Mouse (Mus musculus): ENCODE data around the gene Aire. TPM values are rescaled to one million over a fixed set of nuclear protein-coding genes. Genes with fewer than 3 reads are reported as not detected.
A peak's percentile ranks its signal among the peaks of the same experiment; 100 is the strongest.
"Not testable (repeated sequence)": the region's sequence is repeated elsewhere in the genome, so short reads cannot be mapped to it uniquely, and the experiment has no call there.

Gene Aire
- polyA plus RNA-seq, 1 experiment from 2014 or later: 1.7 TPM

DNA sequence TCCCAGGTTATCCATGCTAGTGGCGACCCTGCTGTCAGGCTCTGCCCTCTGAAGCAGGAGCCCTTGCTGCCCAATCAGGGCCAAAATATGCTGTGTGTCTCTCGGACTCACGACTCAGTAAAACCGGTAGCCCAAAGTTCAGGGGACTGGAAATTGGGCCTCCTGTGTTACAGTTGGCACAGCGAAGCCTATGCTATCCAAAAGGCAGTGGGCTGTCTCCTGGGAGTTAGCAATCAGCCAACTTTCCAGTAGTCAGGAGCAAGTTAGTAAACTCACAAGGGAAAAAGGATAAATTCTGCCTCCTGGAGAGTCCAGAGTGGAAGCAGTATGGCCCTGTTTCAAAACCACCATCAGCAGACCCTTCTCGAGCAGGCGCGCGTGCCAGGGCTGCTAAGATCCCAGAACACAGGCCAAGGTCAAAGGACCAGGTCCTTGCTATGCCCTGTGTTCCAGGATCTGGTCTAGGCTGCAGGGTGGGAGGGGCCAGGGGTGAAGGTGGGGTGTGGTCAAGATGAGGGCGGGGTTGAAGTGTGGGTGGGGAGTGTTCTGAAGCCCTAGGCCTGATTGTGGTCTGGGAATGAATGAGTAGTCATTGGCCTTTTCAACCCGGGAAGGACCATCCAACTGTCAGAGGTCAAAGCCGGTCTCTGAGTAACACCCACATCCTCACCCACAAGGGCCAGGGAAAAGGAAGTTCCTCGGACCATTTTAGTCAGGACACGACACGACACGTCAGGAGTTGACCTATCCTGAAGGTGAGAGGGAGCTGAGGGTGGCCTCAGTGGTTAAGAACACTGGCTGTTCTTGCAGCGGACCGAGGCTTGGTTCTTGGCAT, 30.5 kb downstream of the Aire start:
- H3K4me2 ChIP-seq (replicated peaks; ENCODE audit: low read depth, low read length): no peak overlapping the region
- 92% methylated on average over 18 of the region's 18 CpGs for WGBS

GRCm38 (mm10) chr10:78011116-78011515, 32.3 kb downstream of the Aire start:
- not testable (repeated sequence) for H3K4me2 ChIP-seq (replicated peaks; ENCODE audit: low read depth, low read length); ATAC-seq (ENCODE audit: low FRiP score, low TSS enrichment); H3K9me3 ChIP-seq (ENCODE audit: low read length); H3K36me3 ChIP-seq (ENCODE audit: insufficient read depth, low read length); H3K27me3 ChIP-seq (ENCODE audit: insufficient read depth, low read length); H3K4me3 ChIP-seq (ENCODE audit: low read length); H3K27ac ChIP-seq (ENCODE audit: low read length); H3K9ac ChIP-seq (replicated peaks; ENCODE audit: low read length)
- peaks cover 31% of the 10 kb centered on the region for H3K4me1 ChIP-seq (ENCODE audit: insufficient read depth, low read length)
- WGBS: 90% methylated on average over 5 of the region's 5 CpGs

More for the DNA sequence above, 30.5 kb downstream of the Aire start:
- H3K9ac ChIP-seq (replicated peaks; ENCODE audit: low read length): no peak overlapping the region
- H3K4me3 ChIP-seq (ENCODE audit: low read length): no peak overlapping the region
- no peaks in the 10 kb centered on the region for H3K27me3 ChIP-seq (ENCODE audit: insufficient read depth, low read length)
- no peaks in the 10 kb centered on the region for H3K9me3 ChIP-seq (ENCODE audit: low read length)
- no peak for ATAC-seq (ENCODE audit: low FRiP score, low TSS enrichment)
- H3K27ac ChIP-seq (ENCODE audit: low read length): no peak overlapping the region
- peaks cover 14% of the 10 kb centered on the region for H3K4me1 ChIP-seq (ENCODE audit: insufficient read depth, low read length)
- no peaks in the 10 kb centered on the region for H3K36me3 ChIP-seq (ENCODE audit: insufficient read depth, low read length)

GRCm38 (mm10) chr10:78010335-78010734, 33.1 kb downstream of the Aire start:
- Histone ChIP-seq H3K9me3 (ENCODE audit: low read length) (no peaks in the 10 kb centered on the region), H3K27me3 (ENCODE audit: insufficient read depth, low read length) (no peaks in the 10 kb centered on the region), H3K27ac (ENCODE audit: low read length) (no peak overlapping the region), H3K4me1 (ENCODE audit: insufficient read depth, low read length) (peaks cover 37% of the 10 kb centered on the region), H3K36me3 (ENCODE audit: insufficient read depth, low read length) (no peaks in the 10 kb centered on the region), H3K4me2 (replicated peaks; ENCODE audit: low read depth, low read length) (peak overlapping the region; percentile 64), H3K9ac (replicated peaks; ENCODE audit: low read length) (peak overlapping the region; percentile 3; the same call in 1 of the 2 replicates), H3K4me3 (ENCODE audit: low read length) (0 out of 2 replicates have a peak overlapping the region, but pooled peaks have one; percentile 10)
- WGBS: 17% methylated on average over 10 of the region's 10 CpGs
- ATAC-seq (ENCODE audit: low FRiP score, low TSS enrichment): no peak

GRCm38 (mm10) chr10:78009945-78010293, 33.5 kb downstream of the Aire start, which contains the start of gene Pfkl:
TSS of gene Pfkl (minus strand) at chr10:78010083.
- Histone ChIP-seq H3K27me3 (ENCODE audit: insufficient read depth, low read length) (no peaks in the 10 kb centered on the region), H3K4me3 (ENCODE audit: low read length) (peak within 1 kb of the TSS; percentile 72), H3K9me3 (ENCODE audit: low read length) (no peaks in the 10 kb centered on the region), H3K4me1 (ENCODE audit: insufficient read depth, low read length) (peaks cover 37% of the 10 kb centered on the region), H3K27ac (ENCODE audit: low read length) (peak within 1 kb of the TSS; percentile 98), H3K9ac (replicated peaks; ENCODE audit: low read length) (peak within 1 kb of the TSS; percentile 81), H3K36me3 (ENCODE audit: insufficient read depth, low read length) (no peaks in the 10 kb centered on the region), H3K4me2 (replicated peaks; ENCODE audit: low read depth, low read length) (peak within 1 kb of the TSS; percentile 64)
- WGBS: under 1% methylated on average over 9 of the region's 9 CpGs
- no peak for ATAC-seq (ENCODE audit: low FRiP score, low TSS enrichment)

- Histone ChIP-seq H3K27me3 (ENCODE audit: insufficient read depth, low read length) (no peaks in the 10 kb centered on the region), H3K9me3 (ENCODE audit: low read length) (no peaks in the 10 kb centered on the region), H3K4me1 (ENCODE audit: insufficient read depth, low read length) (peaks cover 37% of the 10 kb centered on the region), H3K4me3 (ENCODE audit: low read length) (peak overlapping the region; percentile 72), H3K4me2 (replicated peaks; ENCODE audit: low read depth, low read length) (peak overlapping the region; percentile 64), H3K27ac (ENCODE audit: low read length) (peak overlapping the region; percentile 98), H3K36me3 (ENCODE audit: insufficient read depth, low read length) (peaks cover 4% of the 10 kb centered on the region; the same call in 1 of the 2 replicates), H3K9ac (replicated peaks; ENCODE audit: low read length) (peak overlapping the region; percentile 81)
- ATAC-seq (ENCODE audit: low FRiP score, low TSS enrichment): peak; percentile 96
- WGBS: under 1% methylated on average over 59 of the region's 59 CpGs
Measured at GRCm38 (mm10) chr10:78009184-78009944, 34.0 kb downstream of the Aire start.

DNA sequence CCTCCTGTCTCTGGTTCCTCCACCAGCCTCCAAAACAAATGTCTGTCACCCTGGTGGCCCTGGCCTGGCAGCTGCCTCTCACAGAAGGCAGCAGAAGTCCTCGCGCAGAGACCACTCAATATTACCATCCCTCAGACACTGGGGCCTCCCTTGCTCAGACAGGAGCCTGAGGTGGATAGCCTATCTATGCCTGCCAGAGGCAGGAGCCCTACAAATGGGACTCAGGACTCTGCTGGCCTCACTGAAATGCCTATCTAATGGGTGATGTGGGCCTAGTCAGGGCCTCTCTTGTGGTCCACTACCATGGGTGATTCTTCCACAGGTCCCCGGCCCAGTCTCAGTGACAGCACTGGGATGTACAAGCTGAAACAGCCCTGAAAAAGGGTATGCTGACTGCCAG, 35.2 kb downstream of the Aire start:
- ATAC-seq (ENCODE audit: low FRiP score, low TSS enrichment): no peak
- no peaks in the 10 kb centered on the region for H3K27me3 ChIP-seq (ENCODE audit: insufficient read depth, low read length)
- no peaks in the 10 kb centered on the region for H3K9me3 ChIP-seq (ENCODE audit: low read length)
- H3K36me3 ChIP-seq (ENCODE audit: insufficient read depth, low read length): peaks cover 4% of the 10 kb centered on the region; the same call in 1 of the 2 replicates
- 66% methylated on average over 3 of the region's 3 CpGs for WGBS
- H3K9ac ChIP-seq (replicated peaks; ENCODE audit: low read length): peak overlapping the region; percentile 81
- H3K4me2 ChIP-seq (replicated peaks; ENCODE audit: low read depth, low read length): peak overlapping the region; percentile 64
- peaks cover 37% of the 10 kb centered on the region for H3K4me1 ChIP-seq (ENCODE audit: insufficient read depth, low read length)
- no peak overlapping the region for H3K27ac ChIP-seq (ENCODE audit: low read length)
- H3K4me3 ChIP-seq (ENCODE audit: low read length): peak overlapping the region; percentile 72

GRCm38 (mm10) chr10:78007203-78007602, 36.2 kb downstream of the Aire start:
- ATAC-seq (ENCODE audit: low FRiP score, low TSS enrichment): no peak
- 18% methylated on average over 7 of the region's 7 CpGs for WGBS
- H3K4me2 ChIP-seq (replicated peaks; ENCODE audit: low read depth, low read length): peak overlapping the region; percentile 64; the same call in 1 of the 2 replicates
- H3K27me3 ChIP-seq (ENCODE audit: insufficient read depth, low read length): no peaks in the 10 kb centered on the region
- H3K9me3 ChIP-seq (ENCODE audit: low read length): no peaks in the 10 kb centered on the region
- H3K9ac ChIP-seq (replicated peaks; ENCODE audit: low read length): no peak overlapping the region; the same call in 1 of the 2 replicates
- peaks cover 37% of the 10 kb centered on the region for H3K4me1 ChIP-seq (ENCODE audit: insufficient read depth, low read length)
- no peak overlapping the region for H3K4me3 ChIP-seq (ENCODE audit: low read length)
- H3K27ac ChIP-seq (ENCODE audit: low read length): no peak overlapping the region
- peaks cover 10% of the 10 kb centered on the region; the same call in 1 of the 2 replicates for H3K36me3 ChIP-seq (ENCODE audit: insufficient read depth, low read length)

DNA sequence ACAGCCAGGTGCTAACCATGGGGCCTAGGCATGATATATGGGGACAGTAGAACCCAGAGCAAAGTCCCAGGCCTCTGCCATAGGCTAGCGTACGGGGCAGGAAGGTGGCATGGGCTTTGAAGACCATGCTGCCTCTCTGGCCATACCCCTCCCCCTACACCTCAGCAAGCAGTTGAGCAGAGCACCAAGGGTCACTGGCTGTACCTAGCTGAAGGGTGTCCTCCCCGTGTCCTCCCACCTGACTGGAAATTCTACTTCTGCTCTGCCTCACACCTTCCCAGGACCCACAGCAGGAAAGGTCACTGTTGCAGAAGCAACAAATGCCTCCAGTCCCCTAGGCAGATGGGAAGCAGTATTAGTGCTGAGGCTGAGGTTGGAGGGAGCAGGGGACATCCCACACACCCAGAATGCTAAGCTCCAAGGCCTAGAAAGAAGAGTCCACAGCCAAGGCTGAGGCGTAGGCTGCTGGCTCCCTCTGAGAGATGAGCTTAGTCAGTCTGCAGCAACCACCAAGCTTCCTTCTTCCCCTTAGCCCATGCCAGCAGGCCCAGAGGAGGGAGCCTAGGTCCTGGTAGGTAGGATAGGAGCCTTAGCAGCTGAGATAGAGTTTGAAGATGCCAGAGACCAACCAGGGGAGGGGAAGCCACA, 37.5 kb downstream of the Aire start:
- 0 out of 2 replicates have a peak overlapping the region, but pooled peaks have one; percentile 10 for H3K4me2 ChIP-seq (replicated peaks; ENCODE audit: low read depth, low read length)
- peaks cover 22% of the 10 kb centered on the region for H3K36me3 ChIP-seq (ENCODE audit: insufficient read depth, low read length)
- no peak overlapping the region for H3K4me3 ChIP-seq (ENCODE audit: low read length)
- WGBS: 67% methylated on average over 4 of the region's 4 CpGs
- no peaks in the 10 kb centered on the region for H3K27me3 ChIP-seq (ENCODE audit: insufficient read depth, low read length)
- H3K9me3 ChIP-seq (ENCODE audit: low read length): no peaks in the 10 kb centered on the region
- ATAC-seq (ENCODE audit: low FRiP score, low TSS enrichment): no peak
- H3K4me1 ChIP-seq (ENCODE audit: insufficient read depth, low read length): peaks cover 37% of the 10 kb centered on the region
- no peak overlapping the region for H3K27ac ChIP-seq (ENCODE audit: low read length)
- 0 out of 2 replicates have a peak overlapping the region, but pooled peaks have one; percentile 8 for H3K9ac ChIP-seq (replicated peaks; ENCODE audit: low read length)

DNA sequence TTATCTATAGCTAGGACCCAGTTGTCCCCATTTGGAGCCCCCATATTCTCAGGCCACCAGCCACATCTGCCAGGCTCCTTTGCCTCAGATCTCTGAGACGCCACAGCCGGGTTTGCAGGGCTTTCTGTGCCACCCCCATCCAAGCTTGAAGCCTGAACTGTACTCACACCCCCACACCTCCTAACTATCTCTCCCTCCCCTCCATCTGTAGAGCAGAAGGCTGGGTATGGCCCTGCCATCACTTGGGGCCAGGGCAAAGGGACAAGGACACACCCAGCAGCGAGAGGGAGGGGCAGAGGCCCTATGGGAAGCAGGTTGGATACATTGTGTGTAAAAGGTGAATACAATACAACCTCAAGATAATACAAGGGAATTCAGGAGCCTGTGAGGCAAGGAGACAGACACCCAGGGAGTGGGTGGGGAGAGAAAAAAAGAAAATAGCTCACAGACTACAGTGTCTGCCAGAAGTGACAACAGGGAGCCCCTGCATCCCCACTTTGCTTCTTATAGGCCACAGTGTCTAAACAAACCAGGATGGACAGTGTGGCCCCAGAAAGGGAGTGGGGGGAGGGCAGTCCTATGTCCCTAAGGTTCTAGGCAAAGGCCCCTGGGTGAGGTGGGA, 38.8 kb downstream of the Aire start:
- Histone ChIP-seq H3K27ac (ENCODE audit: low read length) (no peak overlapping the region), H3K27me3 (ENCODE audit: insufficient read depth, low read length) (no peaks in the 10 kb centered on the region), H3K9me3 (ENCODE audit: low read length) (no peaks in the 10 kb centered on the region), H3K36me3 (ENCODE audit: insufficient read depth, low read length) (peaks cover 35% of the 10 kb centered on the region), H3K9ac (replicated peaks; ENCODE audit: low read length) (no peak overlapping the region), H3K4me1 (ENCODE audit: insufficient read depth, low read length) (peaks cover 35% of the 10 kb centered on the region), H3K4me2 (replicated peaks; ENCODE audit: low read depth, low read length) (no peak overlapping the region), H3K4me3 (ENCODE audit: low read length) (no peak overlapping the region)
- WGBS: 92% methylated on average over 3 of the region's 3 CpGs
- ATAC-seq (ENCODE audit: low FRiP score, low TSS enrichment): no peak
